Comparison of ENCODE assay signal across 8 mouse cellular contexts in the genomic region with DNA sequence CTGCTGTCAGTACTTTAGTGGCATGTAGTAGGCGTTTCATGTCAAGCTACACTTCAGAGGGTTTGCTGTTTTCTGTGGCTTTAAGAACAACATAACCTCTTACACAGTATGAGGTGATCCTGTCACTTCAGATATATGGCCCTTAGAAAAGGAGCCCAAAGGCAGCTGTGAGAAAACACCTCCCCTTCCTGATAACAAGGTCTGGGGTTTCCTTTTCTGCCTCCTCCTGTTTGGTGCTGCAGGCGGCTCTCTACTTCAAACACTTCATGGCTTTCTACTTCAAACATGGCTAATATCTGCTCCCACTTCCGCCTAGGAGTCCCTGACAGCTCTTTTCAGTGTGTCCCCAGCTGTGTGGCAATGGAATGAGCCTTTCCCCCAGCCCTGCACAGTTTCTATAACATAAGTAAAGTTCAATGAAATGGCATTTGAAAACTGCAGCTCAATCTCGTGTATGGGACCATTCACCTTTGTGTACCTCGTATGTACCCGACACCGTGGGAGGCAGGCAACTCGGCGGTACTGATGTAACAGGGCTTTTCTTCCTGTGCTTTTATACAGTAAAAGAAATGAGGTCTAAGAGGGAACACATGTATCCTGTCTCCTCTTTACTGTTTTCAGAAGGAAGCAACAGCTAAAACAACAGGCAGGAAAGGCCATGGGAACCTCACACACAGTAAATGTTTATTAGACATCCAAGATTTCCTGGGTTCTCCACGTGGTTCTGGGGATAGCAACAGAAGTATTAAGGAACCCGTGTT. TPM values are rescaled to one million over a fixed set of nuclear protein-coding genes. Genes with fewer than 3 reads are reported as not detected.
A peak's percentile ranks its signal among the peaks of the same experiment; 100 is the strongest.
DNase-seq lines count a peak whose midpoint lies in the region; ATAC-seq and TF ChIP-seq lines count a peak whose summit lies in the region.

No protein-coding gene starts in this region.

- no peak overlapping the region for H3K9ac ChIP-seq in forebrain, postnatal 0 days
- H3K9ac ChIP-seq in intestine, embryonic 15.5 days, result no peak overlapping the region

- 0 out of 2 replicates have a peak overlapping the region, but pooled peaks have one; percentile 2 for H3K27ac ChIP-seq in forebrain, embryonic 10.5 days
- H3K27ac ChIP-seq in forebrain, postnatal 0 days (ENCODE audit: low read depth, low read length), result no peak overlapping the region
- H3K27ac ChIP-seq in intestine, embryonic 15.5 days, result peak overlapping the region; percentile 63

- no peak for TF ChIP-seq CTCF in forebrain, postnatal 0 days (IDR thresholded peaks at IDR 0.05; ENCODE audit: low read depth)

- H3K9me3 ChIP-seq in forebrain, embryonic 10.5 days, result no peaks in the 10 kb centered on the region
- H3K9me3 ChIP-seq in forebrain, postnatal 0 days (ENCODE audit: low read length), result no peaks in the 10 kb centered on the region
- H3K9me3 ChIP-seq in intestine, embryonic 15.5 days, result no peaks in the 10 kb centered on the region

- no peak for ATAC-seq in forebrain, postnatal 0 days
- ATAC-seq in activated CD4-positive, CD25-positive, alpha-beta regulatory T cell, adult 4 months, result peak; percentile 64
- peak; percentile 68 for ATAC-seq in intestine, embryonic 15.5 days
- peak; percentile 55 for ATAC-seq in megakaryocyte progenitor cell, adult 5-6 weeks (replicated peaks; ENCODE audit: poor library complexity)
- ATAC-seq in monocyte, adult 5-6 weeks (replicated peaks; ENCODE audit: insufficient number of reproducible peaks, low FRiP score, low TSS enrichment, poor library complexity, severe bottlenecking), result no peak

- no peak overlapping the region for H3K4me3 ChIP-seq in forebrain, embryonic 10.5 days
- no peak overlapping the region for H3K4me3 ChIP-seq in forebrain, postnatal 0 days (ENCODE audit: low read depth, low read length)
- H3K4me3 ChIP-seq in intestine, embryonic 15.5 days (replicated peaks), result no peak overlapping the region

- no peak overlapping the region for H3K4me2 ChIP-seq in forebrain, postnatal 0 days (ENCODE audit: low read depth)
- no peak overlapping the region for H3K4me2 ChIP-seq in intestine, embryonic 15.5 days (replicated peaks)

- DNase-seq in forebrain, embryonic 10.5 days (ENCODE audit: extremely low spot score, low spot score), result no peak
- DNase-seq in forebrain, postnatal 0 days, result no peak
- no peak for DNase-seq in left cerebral cortex, adult 18-20 months (ENCODE audit: low spot score in 2 of 2)
- DNase-seq in right cerebral cortex, postnatal 4 days, result no peak

- 0 out of 2 replicates have a peak, but pooled peaks cover 15% of the 10 kb centered on the region for H3K4me1 ChIP-seq in forebrain, embryonic 10.5 days
- no peaks in the 10 kb centered on the region for H3K4me1 ChIP-seq in forebrain, postnatal 0 days (ENCODE audit: insufficient read depth)
- peaks cover 8% of the 10 kb centered on the region; the same call in 1 of the 2 replicates for H3K4me1 ChIP-seq in intestine, embryonic 15.5 days (replicated peaks)

- no peaks in the 10 kb centered on the region for H3K36me3 ChIP-seq in forebrain, embryonic 10.5 days (replicated peaks)
- no peaks in the 10 kb centered on the region for H3K36me3 ChIP-seq in forebrain, postnatal 0 days (ENCODE audit: insufficient read depth)
- H3K36me3 ChIP-seq in intestine, embryonic 15.5 days, result no peaks in the 10 kb centered on the region

- no peaks in the 10 kb centered on the region for H3K27me3 ChIP-seq in forebrain, embryonic 10.5 days (ENCODE audit: poor library complexity, severe bottlenecking)
- no peaks in the 10 kb centered on the region for H3K27me3 ChIP-seq in forebrain, postnatal 0 days (ENCODE audit: insufficient read depth, low read length)
- no peaks in the 10 kb centered on the region for H3K27me3 ChIP-seq in intestine, embryonic 15.5 days (replicated peaks)

- 78% methylated on average over 11 of the region's 11 CpGs for WGBS in forebrain, embryonic 10.5 days
- 58% methylated on average over 11 of the region's 11 CpGs for WGBS in forebrain, postnatal 0 days
- WGBS in intestine, embryonic 15.5 days, result 28% methylated on average over 11 of the region's 11 CpGs

RNA-seq across cellular contexts. Expression of a gene that starts 13.7 kb away (rescaled TPM):
- polyA plus RNA-seq in forebrain, embryonic 10.5 days (2016; fragmentation: Nextera tagmentation; extraction: Ambion mirVana), result 3.1 and 3.7 TPM in 2 replicates
- total RNA-seq in forebrain, postnatal 0 days (2014; rRNA removed), result 9.8 and 19.2 TPM in 2 replicates
- 1.5 and 2.6 TPM in 2 replicates for polyA plus RNA-seq in forebrain, postnatal 0 days (2015; fragmentation: Nextera tagmentation; extraction: Ambion mirVana)
- not detected for polyA plus RNA-seq in activated CD4-positive, CD25-positive, alpha-beta regulatory T cell, adult 4 months (2017; shearing (Covaris generic))
- 12.6 and 13.7 TPM in 2 replicates for polyA plus RNA-seq in intestine, embryonic 15.5 days (2015; fragmentation: Nextera tagmentation; extraction: Ambion mirVana)
- total RNA-seq in megakaryocyte progenitor cell, adult 5-6 weeks (2015), result not detected in 2 replicates
- total RNA-seq in megakaryocyte progenitor cell, adult 5-6 weeks (2017), result not detected in 2 replicates
- 10 to 100 TPM; 12.1 to 12.9 TPM for total RNA-seq in left cerebral cortex, adult 18-20 months (2021)
- not detected in 3 replicates for total RNA-seq in monocyte, adult 5-6 weeks (2017)

Comparison
In these comparisons a context has a peak if more than half of its experiments do, and no peak if none do; other contexts are left out.
1. ATAC-seq: peak in activated CD4-positive, CD25-positive, alpha-beta regulatory T cell, adult 4 months (single experiment), intestine, embryonic 15.5 days (single experiment) and megakaryocyte progenitor cell, adult 5-6 weeks (single experiment); none in forebrain, postnatal 0 days (single experiment) and monocyte, adult 5-6 weeks (single experiment).
2. RNA of a gene that starts 13.7 kb away (total RNA-seq): 9.8 to 19.2 TPM in forebrain, postnatal 0 days and 12.1 to 12.9 TPM in left cerebral cortex, adult 18-20 months; not detected in megakaryocyte progenitor cell, adult 5-6 weeks and not detected in monocyte, adult 5-6 weeks; every median in the first group is over 10 times any median in the second.